Mouse (Mus musculus) left cerebral cortex, adult 18-20 months (tissue): ENCODE measurements around the gene Ak9. TPM values are rescaled to one million over a fixed set of nuclear protein-coding genes. Genes with fewer than 3 reads are reported as not detected.

Experiments
- DNase-seq, 2 experiments: peaks; one replicate each; pipeline ENCODE4 v3.0.0; 2021 to 2022; ENCODE audit warnings: low spot score in 2 of 2, mixed read lengths in 1 of 2
- total RNA-seq, 2 experiments: library from RNA; stranded (reverse); gene quantifications; 2 replicates each; pipeline ENCODE4 v1.2.3; 2021

Gene Ak9
- total RNA-seq, 2 experiments from 2014 or later, result 0.07 TPM; not detected in 1

GRCm38 (mm10) chr10:41450780-41451522 is 147.2 kb downstream of the Ak9 start:
- DNase-seq, result no peak

GRCm38 (mm10) chr10:41451656-41452055 is 147.9 kb downstream of the Ak9 start:
- no peak for DNase-seq

GRCm38 (mm10) chr10:41452791-41453190 is 149.0 kb downstream of the Ak9 start:
- DNase-seq, result no peak

- DNase-seq, result no peak
These were observed 156.2 kb downstream of the Ak9 start for GRCm38 (mm10) chr10:41459990-41460389.

GRCm38 (mm10) chr10:41460501-41460900 is 156.7 kb downstream of the Ak9 start:
- no peak for DNase-seq

GRCm38 (mm10) chr10:41461057-41461722 is 157.4 kb downstream of the Ak9 start:
- DNase-seq, result no peak

GRCm38 (mm10) chr10:41464401-41464955 is 160.7 kb downstream of the Ak9 start:
- no peak for DNase-seq

GRCm38 (mm10) chr10:41467325-41467724 is 163.5 kb downstream of the Ak9 start:
- no peak for DNase-seq

GRCm38 (mm10) chr10:41470693-41471092 is 166.9 kb downstream of the Ak9 start:
- no peak for DNase-seq

GRCm38 (mm10) chr10:41472534-41472933 is 168.8 kb downstream of the Ak9 start:
- no peak for DNase-seq

GRCm38 (mm10) chr10:41472962-41473481 is 169.2 kb downstream of the Ak9 start:
- DNase-seq, result no peak

GRCm38 (mm10) chr10:41473782-41474468 is 170.1 kb downstream of the Ak9 start:
- DNase-seq, result no peak

GRCm38 (mm10) chr10:41474981-41475391 is 171.2 kb downstream of the Ak9 start:
- DNase-seq, result no peak

GRCm38 (mm10) chr10:41476171-41477017 is 172.6 kb downstream of the Ak9 start, which contains the start of gene Mical1:
Gene Mical1 (plus strand): TSS chr10:41476314.
- peak; percentile 48 to 65 for DNase-seq

GRCm38 (mm10) chr10:41477018-41477277 is 173.2 kb downstream of the Ak9 start:
- no peak for DNase-seq

- peak; percentile 40 to 51 for DNase-seq
These were observed 173.8 kb downstream of the Ak9 start for GRCm38 (mm10) chr10:41477278-41478181.

GRCm38 (mm10) chr10:41479961-41480360 is 176.2 kb downstream of the Ak9 start:
- DNase-seq, result no peak

GRCm38 (mm10) chr10:41480938-41481880 is 177.4 kb downstream of the Ak9 start:
- DNase-seq, result no peak

- DNase-seq, result no peak
These were observed 178.7 kb downstream of the Ak9 start for GRCm38 (mm10) chr10:41482446-41482845.
